Mouse (Mus musculus): Measurements from ENCODE around the gene Tnfaip8l2.

Gene Tnfaip8l2

GRCm38 (mm10) chr3:95141952-95142616, at the start of gene Tnfaip8l2:
Gene Tnfaip8l2, minus strand, starts transcription at chr3:95142360.
- in situ Hi-C loops (cut with MboI; ENCODE audit: low sequenced_read_pairs): loop anchor here (10.0 kb wide), 1 partner anchor 123 kb away; no protein-coding TSS in a partner anchor

GRCm38 (mm10) chr3:95186888-95187287, 44.7 kb upstream of the Tnfaip8l2 start:
- in situ Hi-C loops (cut with MboI; ENCODE audit: low sequenced_read_pairs): no loop called here

- in situ Hi-C loops (cut with MboI; ENCODE audit: low sequenced_read_pairs): no loop called here
These were observed 43.9 kb upstream of the Tnfaip8l2 start for GRCm38 (mm10) chr3:95186100-95186499.

GRCm38 (mm10) chr3:95184796-95185577, 42.8 kb upstream of the Tnfaip8l2 start:
- in situ Hi-C loops (cut with MboI; ENCODE audit: low sequenced_read_pairs): no loop called here

GRCm38 (mm10) chr3:95181841-95182240, 39.7 kb upstream of the Tnfaip8l2 start:
- in situ Hi-C loops (cut with MboI; ENCODE audit: low sequenced_read_pairs): no loop called here

- in situ Hi-C loops (cut with MboI; ENCODE audit: low sequenced_read_pairs): no loop called here
These were observed 37.7 kb upstream of the Tnfaip8l2 start for GRCm38 (mm10) chr3:95179890-95180289.

- in situ Hi-C loops (cut with MboI; ENCODE audit: low sequenced_read_pairs): no loop called here
These were observed 36.8 kb upstream of the Tnfaip8l2 start for GRCm38 (mm10) chr3:95178948-95179347.

GRCm38 (mm10) chr3:95177583-95177982, 35.4 kb upstream of the Tnfaip8l2 start:
- in situ Hi-C loops (cut with MboI; ENCODE audit: low sequenced_read_pairs): no loop called here

- in situ Hi-C loops (cut with MboI; ENCODE audit: low sequenced_read_pairs): no loop called here
These were observed 34.3 kb upstream of the Tnfaip8l2 start for GRCm38 (mm10) chr3:95176500-95176899.

GRCm38 (mm10) chr3:95174011-95174592, 31.9 kb upstream of the Tnfaip8l2 start:
- in situ Hi-C loops (cut with MboI; ENCODE audit: low sequenced_read_pairs): no loop called here

- in situ Hi-C loops (cut with MboI; ENCODE audit: low sequenced_read_pairs): no loop called here
These were observed 31.2 kb upstream of the Tnfaip8l2 start for GRCm38 (mm10) chr3:95173256-95173949.

- in situ Hi-C loops (cut with MboI; ENCODE audit: low sequenced_read_pairs): no loop called here
These were observed 30.5 kb upstream of the Tnfaip8l2 start for GRCm38 (mm10) chr3:95172526-95173255.

GRCm38 (mm10) chr3:95171105-95171504, 28.9 kb upstream of the Tnfaip8l2 start:
- in situ Hi-C loops (cut with MboI; ENCODE audit: low sequenced_read_pairs): no loop called here

- in situ Hi-C loops (cut with MboI; ENCODE audit: low sequenced_read_pairs): no loop called here
These were observed 27.8 kb upstream of the Tnfaip8l2 start for GRCm38 (mm10) chr3:95169996-95170395.

GRCm38 (mm10) chr3:95164840-95165239, 22.7 kb upstream of the Tnfaip8l2 start:
- in situ Hi-C loops (cut with MboI; ENCODE audit: low sequenced_read_pairs): no loop called here

- in situ Hi-C loops (cut with MboI; ENCODE audit: low sequenced_read_pairs): no loop called here
These were observed 22.0 kb upstream of the Tnfaip8l2 start for GRCm38 (mm10) chr3:95164256-95164550.

- in situ Hi-C loops (cut with MboI; ENCODE audit: low sequenced_read_pairs): no loop called here
These were observed 21.5 kb upstream of the Tnfaip8l2 start for GRCm38 (mm10) chr3:95163419-95164255.

GRCm38 (mm10) chr3:95162345-95162628, 20.1 kb upstream of the Tnfaip8l2 start:
- in situ Hi-C loops (cut with MboI; ENCODE audit: low sequenced_read_pairs): no loop called here

GRCm38 (mm10) chr3:95161618-95162344, 19.6 kb upstream of the Tnfaip8l2 start:
- in situ Hi-C loops (cut with MboI; ENCODE audit: low sequenced_read_pairs): no loop called here
